Mouse (Mus musculus): Measurements from ENCODE around the gene Stat1. TPM values are rescaled to one million over a fixed set of nuclear protein-coding genes. Genes with fewer than 3 reads are reported as not detected.

The Stat1 gene
- 10 to 100 TPM; 23.3 to 33.3 TPM for total RNA-seq (2021)

- intact Hi-C loops (cut with DNase I): loop anchor here (2.0 to 10.0 kb wide), 2 partner anchors 114 to 376 kb away; partner anchors contain the start of gene Gls
- peak; percentile 85 to 88 for DNase-seq
Measured at GRCm38 (mm10) chr1:52118860-52119591, at the start of gene Stat1. Gene Stat1 (plus strand): TSS chr1:52119440.

GRCm38 (mm10) chr1:52079724-52080367, 39.4 kb upstream of the Stat1 start:
- intact Hi-C loops (cut with DNase I): no loop called here
- DNase-seq: no peak

DNA sequence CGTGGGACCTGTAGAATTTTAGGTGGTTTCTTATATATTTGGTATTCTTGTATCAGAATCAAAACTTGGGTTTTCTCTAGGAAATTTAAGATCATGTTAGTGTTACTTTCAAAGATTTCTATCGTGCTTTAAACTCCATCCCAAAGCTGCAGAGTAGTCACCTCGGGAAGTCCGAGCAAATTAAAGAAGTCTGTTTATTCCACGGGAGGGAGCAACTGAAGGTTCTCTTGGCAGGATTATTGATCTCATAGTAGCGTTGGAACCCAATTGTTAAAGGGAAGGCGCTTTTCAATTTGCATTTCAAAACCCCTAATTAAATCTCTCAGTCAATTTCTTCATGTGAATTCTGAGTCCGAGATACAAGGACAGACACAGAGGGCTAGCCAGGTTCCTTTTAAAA, 38.9 kb upstream of the Stat1 start:
- DNase-seq: no peak
- intact Hi-C loops (cut with DNase I): no loop called here

DNA sequence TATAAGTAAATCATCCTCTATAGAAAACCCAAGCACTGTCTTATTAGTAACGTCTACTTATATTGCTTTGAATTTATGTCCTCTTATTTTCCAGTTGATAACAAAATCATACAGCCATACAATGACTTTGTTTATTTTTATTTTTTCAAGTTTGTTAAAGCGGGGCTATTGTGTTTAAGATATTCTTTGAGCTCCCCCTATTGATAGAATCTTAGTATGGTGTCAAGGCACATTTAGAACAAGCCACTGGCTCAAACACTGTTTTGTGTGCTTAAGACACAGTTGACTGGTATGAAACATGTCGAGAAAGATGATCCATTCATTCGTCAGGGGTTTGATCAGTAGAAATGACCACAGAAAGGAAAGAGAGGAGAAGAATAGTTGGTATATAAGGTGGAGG, 33.0 kb upstream of the Stat1 start:
- intact Hi-C loops (cut with DNase I): loop anchor here (5.0 kb wide), 1 partner anchor 444 kb away; no protein-coding TSS in a partner anchor
- no peak for DNase-seq

DNA sequence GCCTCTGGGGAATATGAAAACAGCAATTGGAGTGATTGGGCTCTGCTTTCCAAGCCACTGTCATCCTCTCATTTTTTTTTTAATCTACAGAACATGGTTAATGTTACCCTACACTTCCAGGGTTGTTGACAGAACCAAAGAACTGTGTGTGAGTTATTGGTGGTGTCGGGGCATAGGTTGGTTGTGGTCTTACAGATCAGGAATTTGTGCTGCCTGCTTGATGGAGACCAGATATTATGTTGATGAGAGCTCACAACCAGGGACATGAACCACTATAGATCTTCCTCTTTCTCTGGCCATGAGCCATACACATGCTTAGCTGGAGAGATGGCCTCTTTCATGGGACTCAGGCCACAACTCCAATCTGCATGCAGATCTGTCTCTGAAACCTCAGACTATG, 32.1 kb upstream of the Stat1 start:
- intact Hi-C loops (cut with DNase I): loop anchor here (5.0 kb wide), 1 partner anchor 445 kb away; no protein-coding TSS in a partner anchor
- DNase-seq: no peak

DNA sequence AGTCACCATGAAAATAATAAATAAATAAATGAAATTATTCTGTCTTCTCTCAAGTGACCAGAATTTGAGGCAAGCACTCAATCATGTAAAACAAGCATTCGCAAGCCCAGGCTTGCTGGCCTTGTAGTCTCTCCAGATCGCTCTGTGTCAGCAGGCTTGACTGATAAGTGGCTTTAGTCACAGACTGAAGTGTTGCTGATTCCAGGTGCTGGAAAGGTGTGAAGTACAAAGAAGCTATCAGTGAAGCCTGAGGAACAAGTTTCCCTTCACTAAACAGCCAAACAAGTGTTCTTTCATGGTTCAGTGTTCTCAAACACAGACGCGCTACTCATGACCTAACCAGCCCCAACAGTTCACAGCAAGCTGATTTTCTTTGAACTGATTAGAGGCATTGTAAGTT, 30.6 kb upstream of the Stat1 start:
- no peak for DNase-seq
- intact Hi-C loops (cut with DNase I): loop anchor here (5.0 kb wide), 1 partner anchor 446 kb away; no protein-coding TSS in a partner anchor

DNA sequence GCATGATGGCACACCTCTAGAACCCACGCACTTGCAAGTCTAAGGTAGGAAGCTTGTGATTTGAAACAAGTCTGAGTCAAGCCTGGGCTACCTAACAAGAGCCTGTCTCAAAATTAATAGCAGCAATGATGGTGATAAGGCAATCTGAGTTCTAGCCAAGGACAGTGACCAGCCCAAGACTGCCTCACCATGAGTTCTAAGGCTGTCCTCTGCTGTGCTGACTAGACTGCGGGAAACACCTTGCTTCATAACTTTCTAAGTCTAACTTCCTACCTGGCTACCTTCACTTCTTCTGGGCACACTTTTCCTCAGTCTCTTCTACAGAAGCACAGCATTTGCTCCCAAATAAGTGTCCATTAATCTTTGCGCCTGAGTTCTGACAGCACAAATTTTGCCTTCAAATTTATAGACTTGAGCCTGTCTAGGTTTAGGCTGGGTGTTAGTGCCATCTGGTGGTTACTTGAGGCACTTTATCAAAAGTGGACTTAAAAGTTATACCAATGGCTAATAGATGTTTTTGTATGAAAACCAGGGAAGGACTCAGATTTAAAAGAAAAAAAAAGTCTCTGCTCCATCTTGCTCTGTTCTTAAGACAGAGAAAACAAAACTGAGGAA, 20.5 kb upstream of the Stat1 start:
- intact Hi-C loops (cut with DNase I): loop anchor here (1.0 kb wide), 1 partner anchor 94 kb away; no protein-coding TSS in a partner anchor
- no peak for DNase-seq

GRCm38 (mm10) chr1:52100496-52100895, 18.7 kb upstream of the Stat1 start:
- DNase-seq: no peak
- intact Hi-C loops (cut with DNase I): no loop called here

- DNase-seq: no peak
- intact Hi-C loops (cut with DNase I): no loop called here
Measured at GRCm38 (mm10) chr1:52102795-52103194, 16.4 kb upstream of the Stat1 start.

DNA sequence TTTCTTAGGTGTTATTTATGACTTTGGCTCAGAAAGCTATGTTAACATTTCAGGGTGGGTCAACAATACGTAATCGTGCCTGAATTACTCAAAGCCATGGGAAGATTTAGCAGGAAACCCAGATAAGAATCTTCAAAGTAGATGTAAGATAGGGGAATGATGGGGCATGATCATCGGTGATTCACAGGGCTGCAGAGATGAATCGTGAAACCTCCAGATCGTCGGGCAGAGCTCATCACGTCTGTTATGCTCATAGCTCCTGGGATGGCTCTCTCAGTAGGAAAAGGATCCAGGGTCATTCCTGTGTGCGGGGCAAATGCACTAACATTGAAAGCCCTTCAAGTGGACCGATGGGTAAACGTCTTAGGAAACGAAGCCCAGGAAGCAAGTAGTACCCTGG, 12.0 kb upstream of the Stat1 start:
- no peak for DNase-seq
- intact Hi-C loops (cut with DNase I): no loop called here

- intact Hi-C loops (cut with DNase I): loop anchor here (5.0 to 10.0 kb wide), 2 partner anchors 384 to 634 kb away; partner anchors contain the start of gene Nabp1
- no peak for DNase-seq
Measured at GRCm38 (mm10) chr1:52111217-52111616, 8.0 kb upstream of the Stat1 start.

DNA sequence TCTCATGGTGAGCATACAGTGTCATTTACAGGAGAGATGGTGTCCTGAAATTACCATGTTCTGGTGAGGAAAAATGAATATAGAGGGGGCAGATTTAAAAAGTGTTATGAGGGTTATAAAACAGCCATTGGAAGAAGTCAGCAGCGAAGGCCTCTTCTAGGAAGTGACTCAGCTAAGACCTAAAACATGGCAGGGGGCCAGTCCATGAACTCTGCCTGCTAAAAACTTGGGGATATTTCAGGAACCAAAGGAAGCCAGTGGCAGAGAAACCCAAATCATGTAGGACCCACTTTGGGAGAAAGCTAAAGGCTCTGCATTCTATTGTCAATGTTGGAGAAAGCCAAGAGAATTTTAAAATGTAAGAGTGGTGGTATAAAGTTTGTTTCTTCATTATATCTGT, 6.9 kb upstream of the Stat1 start:
- no peak for DNase-seq
- intact Hi-C loops (cut with DNase I): loop anchor here (5.0 to 10.0 kb wide), 2 partner anchors 382 to 635 kb away; partner anchors contain the start of gene Nabp1

DNA sequence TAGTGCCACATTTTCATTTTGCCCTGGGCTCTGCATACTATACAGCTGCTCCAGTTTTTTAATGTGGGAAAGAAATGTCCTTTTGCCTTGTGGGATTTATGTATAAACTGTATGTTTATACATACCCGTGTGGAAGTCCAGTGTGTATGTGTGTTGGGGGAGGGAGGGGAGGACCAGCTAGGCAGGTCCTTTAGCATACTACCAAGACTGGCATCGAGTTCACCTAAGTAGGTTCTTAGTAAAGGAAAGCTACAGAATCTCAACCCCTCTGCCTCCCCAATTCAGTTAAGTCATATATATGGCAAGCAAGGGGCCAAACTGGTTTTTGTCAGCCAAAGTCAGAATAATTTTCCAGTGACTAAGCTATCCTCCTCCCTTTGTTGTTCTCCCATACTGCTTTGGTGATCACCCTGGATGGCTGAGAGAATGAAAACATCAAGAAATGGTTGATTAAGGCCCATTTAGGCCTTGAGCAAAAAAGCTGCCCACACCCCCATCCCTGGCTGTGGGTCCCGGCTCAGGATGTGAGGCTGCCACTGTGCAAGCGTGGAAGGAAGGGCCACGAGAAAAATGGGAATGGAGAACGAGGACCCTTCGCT, 6.1 kb upstream of the Stat1 start:
- DNase-seq: no peak
- intact Hi-C loops (cut with DNase I): loop anchor here (5.0 to 10.0 kb wide), 2 partner anchors 382 to 636 kb away; partner anchors contain the start of gene Nabp1

- intact Hi-C loops (cut with DNase I): loop anchor here (5.0 to 10.0 kb wide), 2 partner anchors 381 to 636 kb away; partner anchors contain the start of gene Nabp1
- peak; percentile 99 to 100 for DNase-seq
Measured at GRCm38 (mm10) chr1:52113666-52114069, 5.6 kb upstream of the Stat1 start.

GRCm38 (mm10) chr1:52116441-52116840, 2.8 kb upstream of the Stat1 start:
- intact Hi-C loops (cut with DNase I): loop anchor here (10.0 kb wide), 1 partner anchor 378 kb away; no protein-coding TSS in a partner anchor
- peak in 1 of 2 experiments; percentile 10 for DNase-seq

GRCm38 (mm10) chr1:52117777-52118176, 1.5 kb upstream of the Stat1 start:
- intact Hi-C loops (cut with DNase I): loop anchor here (2.0 to 10.0 kb wide), 2 partner anchors 115 to 377 kb away; partner anchors contain the start of gene Gls
- no peak for DNase-seq

- no peak for DNase-seq
- intact Hi-C loops (cut with DNase I): loop anchor here (2.0 to 10.0 kb wide), 2 partner anchors 113 to 375 kb away; partner anchors contain the start of gene Gls
Measured at GRCm38 (mm10) chr1:52119691-52120090, 451 bp downstream of the Stat1 start.

DNA sequence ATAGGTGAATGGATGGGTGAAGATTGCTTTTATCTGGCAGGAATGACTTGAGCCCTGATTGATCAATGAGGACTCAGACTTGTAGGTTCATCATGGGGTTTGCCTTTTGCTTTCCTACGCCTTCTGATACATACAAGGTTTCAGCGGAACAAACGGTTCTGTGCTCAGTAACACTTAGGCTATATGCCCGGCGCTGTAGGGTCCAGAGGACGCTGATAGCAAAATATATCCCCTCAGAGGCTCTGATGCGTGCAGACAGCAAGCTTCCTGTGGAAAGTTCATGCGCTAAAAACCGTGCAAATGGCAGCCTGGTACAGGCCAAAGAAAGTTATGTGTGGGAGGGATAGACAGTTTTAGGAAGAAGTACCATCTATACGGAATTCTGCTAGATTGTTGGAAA, 951 bp downstream of the Stat1 start:
- DNase-seq: no peak
- intact Hi-C loops (cut with DNase I): no loop called here

DNA sequence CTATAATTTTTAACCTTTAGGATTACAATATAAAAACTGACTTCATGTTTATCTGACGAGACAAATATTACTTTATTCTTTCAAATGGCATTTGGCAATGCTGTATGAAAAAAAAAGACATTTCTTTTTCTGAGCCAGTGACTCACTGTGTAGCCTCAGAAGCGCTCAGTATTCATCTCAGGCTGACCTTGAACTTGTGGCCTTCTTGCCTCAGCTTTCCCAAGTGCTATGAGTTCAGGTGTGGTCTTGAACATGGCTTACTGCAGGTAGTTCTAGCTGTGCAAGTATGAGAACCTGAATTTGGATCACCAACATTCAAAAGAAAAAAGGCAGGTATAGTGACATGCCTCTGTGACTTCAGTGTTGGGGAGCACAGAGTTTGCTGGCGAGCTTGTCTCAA, 1.8 kb downstream of the Stat1 start:
- intact Hi-C loops (cut with DNase I): no loop called here
- DNase-seq: no peak

GRCm38 (mm10) chr1:52124818-52125217, 5.6 kb downstream of the Stat1 start:
- intact Hi-C loops (cut with DNase I): no loop called here
- DNase-seq: no peak

Data from heart, postnatal 36 days (tissue).